Mouse (Mus musculus) E14TG2a.4 (cell line): ENCODE results near the gene Gramd4.

ENCODE experiments used
- H3K27me3 ChIP-seq: 2 replicates; pipeline ENCODE4 v1.6.1; 2014; ENCODE audit warnings: low read length, control low read depth; ENCODE audit not compliant: insufficient read depth
- H3K36me3 ChIP-seq: 2 replicates; pipeline ENCODE4 v1.6.1; 2014; ENCODE audit warnings: low read length, control low read depth; ENCODE audit not compliant: insufficient read depth
- H3K4me1 ChIP-seq: replicated peaks from 2 replicates; pipeline ENCODE4 v1.6.1; 2014; ENCODE audit warnings: low read depth, low read length, control low read depth
- H3K4me3 ChIP-seq: replicated peaks from 2 replicates; pipeline ENCODE4 v1.5.1; 2014; ENCODE audit warnings: mild to moderate bottlenecking, low read length
- H3K9me3 ChIP-seq: 2 replicates; pipeline ENCODE4 v1.6.1; 2014; ENCODE audit warnings: low read length, control low read depth
- CTCF ChIP-seq: conservative IDR thresholded peaks from 2 replicates; pipeline ENCODE4 v1.5.1; 2014; ENCODE audit warnings: low read length
- NANOG ChIP-seq: IDR thresholded peaks from 2 replicates; pipeline ENCODE4 v1.6.1; 2014; ENCODE audit warnings: borderline replicate concordance, low read length, mixed read lengths
- POU5F1 ChIP-seq: IDR thresholded peaks from 2 replicates; pipeline ENCODE4 v1.6.1; 2014; ENCODE audit warnings: low read length, borderline replicate concordance

Gene Gramd4

GRCm38 (mm10) chr15:86057413-86057812 lies at the start of gene Gramd4:
Gene Gramd4, plus strand, starts transcription at chr15:86057695.
- peak within 1 kb of the TSS; percentile 92 for H3K4me3 ChIP-seq
- TF ChIP-seq NANOG (no peak), POU5F1 (no peak), CTCF (no peak)
- no peaks in the 10 kb centered on the region for H3K36me3 ChIP-seq
- H3K4me1 ChIP-seq: peaks cover 37% of the 10 kb centered on the region
- H3K9me3 ChIP-seq: no peaks in the 10 kb centered on the region
- H3K27me3 ChIP-seq: peaks cover 56% of the 10 kb centered on the region

- TF ChIP-seq POU5F1 (no peak), NANOG (no peak), CTCF (no peak)
- H3K27me3 ChIP-seq: no peaks in the 10 kb centered on the region; the same call in 1 of the 2 replicates
- H3K36me3 ChIP-seq: no peaks in the 10 kb centered on the region; the same call in 1 of the 2 replicates
- no peaks in the 10 kb centered on the region for H3K9me3 ChIP-seq
- H3K4me3 ChIP-seq: no peak overlapping the region
- H3K4me1 ChIP-seq: peaks cover 75% of the 10 kb centered on the region
Observed at GRCm38 (mm10) chr15:86013130-86013529, 44.4 kb upstream of the Gramd4 start.

- TF ChIP-seq NANOG (no peak), CTCF (no peak), POU5F1 (no peak)
- no peak overlapping the region for H3K4me3 ChIP-seq
- no peaks in the 10 kb centered on the region for H3K27me3 ChIP-seq
- no peaks in the 10 kb centered on the region; the same call in 1 of the 2 replicates for H3K36me3 ChIP-seq
- no peaks in the 10 kb centered on the region for H3K9me3 ChIP-seq
- H3K4me1 ChIP-seq: peaks cover 78% of the 10 kb centered on the region
Observed at GRCm38 (mm10) chr15:86013656-86014055, 43.8 kb upstream of the Gramd4 start.

- no peak for TF ChIP-seq CTCF
- no peak for TF ChIP-seq NANOG
- no peak for TF ChIP-seq POU5F1
- Histone ChIP-seq H3K4me1 (peaks cover 74% of the 10 kb centered on the region), H3K27me3 (no peaks in the 10 kb centered on the region), H3K4me3 (no peak overlapping the region), H3K9me3 (no peaks in the 10 kb centered on the region), H3K36me3 (no peaks in the 10 kb centered on the region; the same call in 1 of the 2 replicates)
Observed at GRCm38 (mm10) chr15:86015026-86015425, 42.5 kb upstream of the Gramd4 start.

- no peak for TF ChIP-seq CTCF
- TF ChIP-seq NANOG: no peak
- no peak for TF ChIP-seq POU5F1
- H3K4me1 ChIP-seq: peaks cover 66% of the 10 kb centered on the region
- no peaks in the 10 kb centered on the region; the same call in 1 of the 2 replicates for H3K36me3 ChIP-seq
- H3K27me3 ChIP-seq: no peaks in the 10 kb centered on the region
- no peaks in the 10 kb centered on the region for H3K9me3 ChIP-seq
- peak overlapping the region; percentile 20; the same call in 1 of the 2 replicates for H3K4me3 ChIP-seq
Observed at GRCm38 (mm10) chr15:86015860-86016541, 41.5 kb upstream of the Gramd4 start.

GRCm38 (mm10) chr15:86017336-86017735 lies 40.2 kb upstream of the Gramd4 start:
- no peaks in the 10 kb centered on the region for H3K9me3 ChIP-seq
- H3K4me3 ChIP-seq: no peak overlapping the region
- TF ChIP-seq CTCF (no peak), POU5F1 (no peak), NANOG (no peak)
- H3K27me3 ChIP-seq: no peaks in the 10 kb centered on the region
- H3K4me1 ChIP-seq: peaks cover 73% of the 10 kb centered on the region
- no peaks in the 10 kb centered on the region; the same call in 1 of the 2 replicates for H3K36me3 ChIP-seq

GRCm38 (mm10) chr15:86018753-86019512 lies 38.6 kb upstream of the Gramd4 start:
- no peak overlapping the region for H3K4me3 ChIP-seq
- peaks cover 61% of the 10 kb centered on the region for H3K4me1 ChIP-seq
- no peaks in the 10 kb centered on the region for H3K9me3 ChIP-seq
- no peaks in the 10 kb centered on the region for H3K27me3 ChIP-seq
- TF ChIP-seq NANOG (no peak), POU5F1 (no peak), CTCF (peak; percentile 61)
- no peaks in the 10 kb centered on the region; the same call in 1 of the 2 replicates for H3K36me3 ChIP-seq

- TF ChIP-seq CTCF (no peak), NANOG (no peak), POU5F1 (no peak)
- H3K36me3 ChIP-seq: no peaks in the 10 kb centered on the region; the same call in 1 of the 2 replicates
- no peaks in the 10 kb centered on the region for H3K27me3 ChIP-seq
- H3K4me3 ChIP-seq: no peak overlapping the region
- H3K9me3 ChIP-seq: no peaks in the 10 kb centered on the region
- H3K4me1 ChIP-seq: peaks cover 58% of the 10 kb centered on the region
Observed at GRCm38 (mm10) chr15:86020008-86020407, 37.5 kb upstream of the Gramd4 start.

DNA sequence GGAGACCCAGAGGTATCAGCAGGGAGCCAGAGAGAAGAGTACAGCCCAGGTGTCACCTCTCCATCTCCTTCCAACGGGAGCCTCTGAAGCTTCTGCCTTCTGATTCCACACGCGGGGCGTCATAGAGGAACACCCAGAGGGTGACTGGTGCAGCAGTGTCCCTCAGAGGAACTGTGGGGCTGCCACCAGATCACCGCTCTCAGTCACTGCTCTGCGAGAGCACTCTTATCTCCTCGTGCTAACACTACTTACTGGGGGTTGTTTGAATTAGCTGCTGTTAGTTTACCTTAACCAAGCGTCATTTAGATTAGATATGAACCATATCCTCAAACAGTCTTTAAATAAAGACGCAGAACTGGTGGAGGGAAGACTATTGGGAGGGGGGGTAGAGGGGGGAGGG lies 36.2 kb upstream of the Gramd4 start:
- H3K4me3 ChIP-seq: no peak overlapping the region
- peaks cover 48% of the 10 kb centered on the region for H3K4me1 ChIP-seq
- no peak for TF ChIP-seq CTCF
- TF ChIP-seq POU5F1: no peak
- no peak for TF ChIP-seq NANOG
- no peaks in the 10 kb centered on the region for H3K27me3 ChIP-seq
- H3K36me3 ChIP-seq: no peaks in the 10 kb centered on the region; the same call in 1 of the 2 replicates
- H3K9me3 ChIP-seq: no peaks in the 10 kb centered on the region
